Mouse (Mus musculus) forebrain, embryonic 15.5 days (tissue): ENCODE measurements around the gene Olfr464. TPM values are rescaled to one million over a fixed set of nuclear protein-coding genes. Genes with fewer than 3 reads are reported as not detected.

Source experiments
- polyA plus RNA-seq: library from polyadenylated mRNA; unstranded; fragments of >200 nt; fragmentation: Nextera tagmentation; extraction: Ambion mirVana; gene quantifications from 2 replicates; pipeline ENCODE4 v1.2.1, GENCODE M21; 2015

Gene Olfr464
- polyA plus RNA-seq, 1 experiment from 2014 or later = not detected

Other genes starting within 250 kb of the Olfr464 start
- gene Supt4a, start 183.4 kb downstream of the Olfr464 start, polyA plus RNA-seq = 160 and 164 TPM in 2 replicates
- 30.3 and 31.8 TPM in 2 replicates for gene Tspoap1, start 160.4 kb downstream of the Olfr464 start, polyA plus RNA-seq
- 0.18 and 0.27 TPM in 2 replicates for gene Mpo, start 127.4 kb downstream of the Olfr464 start, polyA plus RNA-seq
- 0.62 and 0.89 TPM in 2 replicates for gene Lpo, start 92.7 kb downstream of the Olfr464 start, polyA plus RNA-seq
- gene Mks1, start 67.8 kb downstream of the Olfr464 start, polyA plus RNA-seq = 12.1 and 13.3 TPM in 2 replicates
- 0.09 and 0.28 TPM in 2 replicates for gene Epx, start 45.4 kb downstream of the Olfr464 start, polyA plus RNA-seq
- gene Olfr462, start 28.7 kb downstream of the Olfr464 start, polyA plus RNA-seq = not detected in 2 replicates
- gene Olfr463, start 23.6 kb downstream of the Olfr464 start, polyA plus RNA-seq = not detected in 2 replicates
- gene Dynll2, start 66.6 kb upstream of the Olfr464 start, polyA plus RNA-seq = 38.5 and 39.3 TPM in 2 replicates
- 342 and 347 TPM in 2 replicates for gene Srsf1, start 126.4 kb upstream of the Olfr464 start, polyA plus RNA-seq
- gene Vezf1, start 147.3 kb upstream of the Olfr464 start, polyA plus RNA-seq = 60.6 and 61.4 TPM in 2 replicates
- 39.2 and 43.4 TPM in 2 replicates for gene Cuedc1, start 177.1 kb upstream of the Olfr464 start, polyA plus RNA-seq